Mouse (Mus musculus): ENCODE results near the gene Dbi. TPM values are rescaled to one million over a fixed set of nuclear protein-coding genes. Genes with fewer than 3 reads are reported as not detected.

Gene Dbi
- polyA plus RNA-seq, 1 experiment, result 354 TPM

DNA sequence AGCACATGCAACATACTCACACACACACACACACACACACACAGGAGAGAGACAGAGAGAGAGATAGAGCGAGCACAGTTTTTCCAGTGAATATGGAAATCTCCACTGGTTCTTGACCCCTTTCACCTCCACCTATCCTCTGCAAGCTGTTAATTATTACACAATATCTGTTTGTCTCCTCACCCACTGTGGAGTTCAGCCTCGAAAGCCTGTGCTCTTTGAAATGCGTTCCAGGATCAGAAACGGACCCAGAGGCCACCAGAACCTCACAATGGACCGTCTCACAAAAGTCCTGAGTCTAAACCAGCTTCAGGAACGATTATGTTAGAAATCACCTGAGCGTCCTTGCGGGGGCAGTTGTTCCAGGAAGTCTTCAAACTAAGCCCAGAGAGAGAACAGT lies 54.7 kb downstream of the Dbi start:
- Histone ChIP-seq H3K4me3 (ENCODE audit: low read depth, low read length) (no peak overlapping the region), H3K9me3 (replicated peaks; ENCODE audit: control insufficient read depth, insufficient read depth, low read length, poor library complexity, severe bottlenecking) (no peaks in the 10 kb centered on the region), H3K27me3 (ENCODE audit: control insufficient read depth, insufficient read depth, low read length, poor library complexity, severe bottlenecking) (no peaks in the 10 kb centered on the region), H3K27ac (ENCODE audit: insufficient read depth, low read length) (no peak overlapping the region), H3K4me1 (ENCODE audit: control insufficient read depth, insufficient read depth, low read length) (no peaks in the 10 kb centered on the region), H3K9ac (ENCODE audit: low read depth, poor library complexity, severe bottlenecking) (no peak overlapping the region), H3K36me3 (ENCODE audit: control insufficient read depth, insufficient read depth, low read length, poor library complexity, severe bottlenecking) (0 out of 2 replicates have a peak, but pooled peaks cover 4% of the 10 kb centered on the region)
- TF ChIP-seq EP300 (IDR thresholded peaks at IDR 0.05; ENCODE audit: insufficient read depth, low read depth, low read length) (no peak), CTCF (IDR thresholded peaks at IDR 0.05; ENCODE audit: low read depth, low read length) (no peak), POLR2A (IDR thresholded peaks at IDR 0.05; ENCODE audit: insufficient read depth, low read length) (no peak)

DNA sequence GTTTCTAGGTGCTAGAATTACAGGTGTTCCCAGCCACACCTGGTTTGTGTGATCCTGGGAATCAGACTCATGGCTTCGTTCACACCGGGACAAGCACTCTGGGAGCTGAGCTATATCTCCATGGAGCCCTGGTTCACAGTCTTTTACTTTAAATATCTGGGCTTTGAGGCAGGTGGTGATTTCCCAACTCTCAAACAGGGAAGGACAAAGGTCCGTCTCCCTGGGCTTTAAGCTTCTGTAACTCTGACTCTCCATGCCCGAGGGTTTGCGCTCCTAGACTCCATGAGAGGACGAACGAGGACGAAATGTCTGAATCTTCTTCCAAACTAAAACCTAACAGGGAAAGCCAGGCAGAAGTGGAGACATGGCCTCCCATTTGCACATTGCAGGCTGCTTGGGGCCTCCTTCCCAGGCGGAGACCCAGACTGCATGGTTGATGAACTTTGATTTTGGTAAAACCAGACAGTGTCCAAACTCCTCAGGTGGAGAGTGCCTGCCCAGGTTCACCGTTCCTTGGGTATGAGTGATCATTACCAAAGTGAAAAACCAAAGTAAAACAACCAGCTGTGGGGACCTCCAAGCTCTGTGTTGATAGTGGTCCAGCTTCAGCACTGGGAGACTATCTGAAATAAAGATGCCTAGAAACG lies 56.7 kb downstream of the Dbi start:
- Histone ChIP-seq H3K4me3 (ENCODE audit: low read depth, low read length) (no peak overlapping the region), H3K27me3 (ENCODE audit: control insufficient read depth, insufficient read depth, low read length, poor library complexity, severe bottlenecking) (no peaks in the 10 kb centered on the region), H3K9ac (ENCODE audit: low read depth, poor library complexity, severe bottlenecking) (no peak overlapping the region)

More for the DNA sequence above, 56.7 kb downstream of the Dbi start:
- Histone ChIP-seq H3K36me3 (ENCODE audit: control insufficient read depth, insufficient read depth, low read length, poor library complexity, severe bottlenecking) (0 out of 2 replicates have a peak, but pooled peaks cover 4% of the 10 kb centered on the region), H3K9me3 (replicated peaks; ENCODE audit: control insufficient read depth, insufficient read depth, low read length, poor library complexity, severe bottlenecking) (no peaks in the 10 kb centered on the region), H3K27ac (ENCODE audit: insufficient read depth, low read length) (no peak overlapping the region), H3K4me1 (ENCODE audit: control insufficient read depth, insufficient read depth, low read length) (no peaks in the 10 kb centered on the region)
- TF ChIP-seq POLR2A (IDR thresholded peaks at IDR 0.05; ENCODE audit: insufficient read depth, low read length) (no peak), CTCF (IDR thresholded peaks at IDR 0.05; ENCODE audit: low read depth, low read length) (no peak), EP300 (IDR thresholded peaks at IDR 0.05; ENCODE audit: insufficient read depth, low read depth, low read length) (no peak)

Other genes with a start within 250 kb of the Dbi start
- gene Tmem177, start 207.9 kb downstream of the Dbi start, polyA plus RNA-seq (2011; ENCODE audit: insufficient read depth, insufficient read length, low read depth, missing spikeins), result 6.8 and 8.7 TPM in 2 replicates
- gene Cfap221, start 123.8 kb downstream of the Dbi start, polyA plus RNA-seq (2011; ENCODE audit: insufficient read depth, insufficient read length, low read depth, missing spikeins), result not detected in 2 replicates
- gene Sctr, start 114.2 kb downstream of the Dbi start, polyA plus RNA-seq (2011; ENCODE audit: insufficient read depth, insufficient read length, low read depth, missing spikeins), result not detected in 2 replicates
- gene Tmem37, start 47.0 kb downstream of the Dbi start, polyA plus RNA-seq (2011; ENCODE audit: insufficient read depth, insufficient read length, low read depth, missing spikeins), result 15.5 and 17.8 TPM in 2 replicates
- gene 3110009E18Rik, start 109 bp upstream of the Dbi start, polyA plus RNA-seq (2011; ENCODE audit: insufficient read depth, insufficient read length, low read depth, missing spikeins), result 14.1 and 16.0 TPM in 2 replicates
- gene Steap3, start 151.6 kb upstream of the Dbi start, polyA plus RNA-seq (2011; ENCODE audit: insufficient read depth, insufficient read length, low read depth, missing spikeins), result 9.4 and 11.0 TPM in 2 replicates
- 0.33 TPM in 1 of 2 replicates, not detected in the other for gene C1ql2, start 219.5 kb upstream of the Dbi start, polyA plus RNA-seq (2011; ENCODE audit: insufficient read depth, insufficient read length, low read depth, missing spikeins)